Mouse (Mus musculus): ENCODE measurements around the gene Clip4.

Gene Clip4

GRCm38 (mm10) chr17:71874795-71875194 is 106.5 kb downstream of the Clip4 start:
- DNase-seq: no peak

- DNase-seq: no peak
Observed at GRCm38 (mm10) chr17:71875492-71875891, 107.2 kb downstream of the Clip4 start.

- no peak for DNase-seq
Observed at GRCm38 (mm10) chr17:71881369-71881768, 113.1 kb downstream of the Clip4 start.

- DNase-seq: peak in 1 of 2 experiments; percentile 53
Observed at GRCm38 (mm10) chr17:71909107-71909506, 140.8 kb downstream of the Clip4 start.

GRCm38 (mm10) chr17:71913188-71913587 is 144.9 kb downstream of the Clip4 start:
- no peak for DNase-seq
